Mouse (Mus musculus): ENCODE results near the gene Nrd1. TPM values are rescaled to one million over a fixed set of nuclear protein-coding genes. Genes with fewer than 3 reads are reported as not detected.

Nrd1 gene
- polyA plus RNA-seq, 1 experiment: 161 TPM

DNA sequence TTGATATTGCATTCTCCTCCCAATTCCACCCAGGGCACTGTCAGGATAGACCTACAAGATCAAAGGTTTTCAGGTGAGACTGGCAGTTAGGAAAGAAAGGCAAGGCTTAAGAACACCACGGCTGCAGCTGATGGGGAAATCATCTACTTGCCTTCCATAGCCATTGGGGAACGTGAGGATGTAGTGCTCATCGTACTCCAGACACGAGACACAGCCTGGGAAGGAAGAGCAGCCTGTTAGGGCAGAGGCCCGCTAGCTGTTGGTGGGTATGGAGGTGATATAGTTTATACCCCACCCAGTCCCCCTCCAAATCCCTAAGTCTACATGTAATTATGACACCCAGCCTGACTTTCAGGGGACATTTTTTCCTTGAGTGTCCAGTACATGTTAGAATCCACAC is 65.3 kb downstream of the Nrd1 start:
- Histone ChIP-seq H3K27ac (ENCODE audit: insufficient read depth, low read depth, low read length) (no peak overlapping the region), H3K4me3 (ENCODE audit: insufficient read depth, low read depth, low read length) (no peak overlapping the region), H3K4me1 (ENCODE audit: control insufficient read depth, insufficient read depth, low read length) (0 out of 2 replicates have a peak, but pooled peaks cover 2% of the 10 kb centered on the region)
- TF ChIP-seq CTCF (IDR thresholded peaks at IDR 0.05; ENCODE audit: insufficient read depth, low read depth, low read length): no peak
- WGBS: 93% methylated on average over 5 of the region's 5 CpGs

DNA sequence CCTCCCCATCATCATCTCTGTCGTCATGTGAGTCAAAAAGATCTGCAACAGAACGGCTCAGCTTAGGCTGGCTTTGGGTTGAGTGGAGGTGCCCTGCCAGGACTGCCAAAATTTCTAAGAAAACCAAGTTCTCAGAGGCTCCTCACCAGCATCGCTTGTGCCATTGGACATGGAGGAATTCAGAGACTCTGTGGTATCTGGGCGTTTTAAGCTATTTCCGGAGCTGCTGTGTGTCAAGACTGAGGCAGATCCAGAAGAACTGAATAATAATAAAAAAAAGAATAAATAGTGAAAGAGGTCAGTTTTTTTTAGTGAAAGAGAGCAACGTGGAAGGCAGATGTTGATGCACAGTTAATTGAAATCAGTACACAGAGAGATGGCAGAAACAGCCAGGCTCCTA is 72.4 kb downstream of the Nrd1 start:
- no peak overlapping the region for H3K27ac ChIP-seq (ENCODE audit: insufficient read depth, low read depth, low read length)
- TF ChIP-seq POLR2A (IDR thresholded peaks at IDR 0.05; ENCODE audit: insufficient read depth, low read depth, low read length): no peak
- no peak for TF ChIP-seq CTCF (IDR thresholded peaks at IDR 0.05; ENCODE audit: insufficient read depth, low read depth, low read length)
- no peak overlapping the region for H3K4me3 ChIP-seq (ENCODE audit: insufficient read depth, low read depth, low read length)
- 90% methylated on average over 6 of the region's 6 CpGs for WGBS
- peaks cover 8% of the 10 kb centered on the region; the same call in 1 of the 2 replicates for H3K4me1 ChIP-seq (ENCODE audit: control insufficient read depth, insufficient read depth, low read length)

DNA sequence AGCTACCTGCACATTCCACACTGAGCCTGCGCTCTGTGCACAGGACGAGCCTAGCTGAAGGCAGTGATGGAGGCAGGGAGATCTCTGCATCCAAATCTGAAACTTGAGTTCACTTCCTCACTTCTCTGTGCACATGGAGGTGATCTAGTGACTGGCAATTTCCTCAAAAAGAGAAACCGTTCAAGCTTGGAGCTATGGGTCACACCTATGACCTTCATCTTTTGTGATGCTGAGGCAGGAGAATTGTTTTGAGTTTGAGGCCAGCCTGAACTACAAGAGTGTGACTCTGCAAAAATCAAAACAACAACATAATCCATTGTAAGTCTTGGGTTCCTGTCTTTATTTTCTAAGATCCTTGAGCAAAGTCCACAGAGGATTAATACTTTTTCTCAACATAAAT is 72.8 kb downstream of the Nrd1 start:
- no peak for TF ChIP-seq POLR2A (IDR thresholded peaks at IDR 0.05; ENCODE audit: insufficient read depth, low read depth, low read length)
- no peak for TF ChIP-seq CTCF (IDR thresholded peaks at IDR 0.05; ENCODE audit: insufficient read depth, low read depth, low read length)
- 89% methylated on average over 3 of the region's 3 CpGs for WGBS
- Histone ChIP-seq H3K4me3 (ENCODE audit: insufficient read depth, low read depth, low read length) (no peak overlapping the region), H3K4me1 (ENCODE audit: control insufficient read depth, insufficient read depth, low read length) (peaks cover 8% of the 10 kb centered on the region; the same call in 1 of the 2 replicates), H3K27ac (ENCODE audit: insufficient read depth, low read depth, low read length) (no peak overlapping the region)

DNA sequence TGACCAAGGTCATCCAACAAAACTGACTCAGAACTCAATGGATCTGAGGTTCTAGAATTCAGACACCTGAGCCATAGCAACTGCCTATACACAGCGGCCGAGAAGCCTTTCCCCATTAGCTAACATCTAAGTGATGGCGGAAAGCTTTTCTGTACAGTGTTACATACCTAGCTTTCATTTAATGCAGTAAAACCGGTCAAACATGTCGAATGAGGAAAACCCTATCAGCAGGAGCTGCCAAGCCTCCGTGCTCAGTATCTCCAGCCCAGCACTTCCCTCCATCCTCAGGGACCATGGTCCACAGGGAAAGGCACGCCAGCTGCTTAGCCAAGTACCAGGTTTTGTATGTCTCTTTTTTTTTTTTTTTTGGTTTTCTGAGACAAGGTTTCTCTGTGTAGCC is 78.5 kb downstream of the Nrd1 start:
- no peak overlapping the region for H3K4me3 ChIP-seq (ENCODE audit: insufficient read depth, low read depth, low read length)
- H3K27ac ChIP-seq (ENCODE audit: insufficient read depth, low read depth, low read length): no peak overlapping the region
- WGBS: 96% methylated on average over 7 of the region's 7 CpGs
- no peaks in the 10 kb centered on the region for H3K4me1 ChIP-seq (ENCODE audit: control insufficient read depth, insufficient read depth, low read length)
- TF ChIP-seq POLR2A (IDR thresholded peaks at IDR 0.05; ENCODE audit: insufficient read depth, low read depth, low read length): no peak
- TF ChIP-seq CTCF (IDR thresholded peaks at IDR 0.05; ENCODE audit: insufficient read depth, low read depth, low read length): no peak

DNA sequence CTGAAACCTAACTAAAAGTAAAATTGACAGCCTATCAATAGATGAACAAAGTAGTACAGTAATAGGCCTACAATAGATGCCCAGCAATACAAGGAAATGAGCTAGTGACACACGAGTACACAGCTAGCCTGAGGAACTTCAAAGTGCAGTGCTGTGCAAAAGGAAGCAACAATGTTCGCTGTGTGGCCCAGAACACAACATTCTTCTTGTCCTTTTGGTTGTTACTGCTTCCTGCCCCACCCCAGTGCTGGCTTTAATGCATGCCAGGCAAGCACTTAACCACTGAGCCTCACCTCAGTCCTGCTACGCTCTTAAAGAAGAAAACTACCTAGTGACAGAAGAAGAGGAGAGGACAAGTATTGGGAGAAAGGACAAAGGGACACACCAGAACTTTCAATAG is 79.2 kb downstream of the Nrd1 start:
- Histone ChIP-seq H3K4me3 (ENCODE audit: insufficient read depth, low read depth, low read length) (no peak overlapping the region), H3K27ac (ENCODE audit: insufficient read depth, low read depth, low read length) (no peak overlapping the region), H3K4me1 (ENCODE audit: control insufficient read depth, insufficient read depth, low read length) (no peaks in the 10 kb centered on the region)
- WGBS: 66% methylated on average over 3 of the region's 3 CpGs
- TF ChIP-seq POLR2A (IDR thresholded peaks at IDR 0.05; ENCODE audit: insufficient read depth, low read depth, low read length) (no peak), CTCF (IDR thresholded peaks at IDR 0.05; ENCODE audit: insufficient read depth, low read depth, low read length) (no peak)

DNA sequence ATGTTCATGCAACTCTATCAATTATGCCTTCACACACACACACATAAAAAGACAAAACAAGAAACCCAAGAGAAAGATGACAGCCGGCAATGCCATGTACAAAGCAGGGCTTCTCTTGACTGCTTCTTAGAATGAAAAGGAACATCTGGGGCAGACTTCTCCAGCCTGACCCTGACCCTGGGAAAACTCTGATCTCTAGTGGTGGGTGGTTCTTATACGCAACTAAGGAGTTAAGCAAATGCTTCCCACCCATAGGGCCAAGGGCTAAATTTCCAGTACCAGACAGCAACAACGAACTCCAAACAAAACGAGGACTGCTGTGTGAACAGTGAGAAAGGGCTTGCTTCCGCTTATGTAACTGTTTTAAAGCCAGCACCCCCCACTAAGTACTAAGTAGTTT is 79.7 kb downstream of the Nrd1 start:
- TF ChIP-seq POLR2A (IDR thresholded peaks at IDR 0.05; ENCODE audit: insufficient read depth, low read depth, low read length): no peak
- TF ChIP-seq CTCF (IDR thresholded peaks at IDR 0.05; ENCODE audit: insufficient read depth, low read depth, low read length): no peak
- Histone ChIP-seq H3K4me1 (ENCODE audit: control insufficient read depth, insufficient read depth, low read length) (no peaks in the 10 kb centered on the region), H3K4me3 (ENCODE audit: insufficient read depth, low read depth, low read length) (no peak overlapping the region), H3K27ac (ENCODE audit: insufficient read depth, low read depth, low read length) (no peak overlapping the region)
- 63% methylated on average over 5 of the region's 5 CpGs for WGBS

DNA sequence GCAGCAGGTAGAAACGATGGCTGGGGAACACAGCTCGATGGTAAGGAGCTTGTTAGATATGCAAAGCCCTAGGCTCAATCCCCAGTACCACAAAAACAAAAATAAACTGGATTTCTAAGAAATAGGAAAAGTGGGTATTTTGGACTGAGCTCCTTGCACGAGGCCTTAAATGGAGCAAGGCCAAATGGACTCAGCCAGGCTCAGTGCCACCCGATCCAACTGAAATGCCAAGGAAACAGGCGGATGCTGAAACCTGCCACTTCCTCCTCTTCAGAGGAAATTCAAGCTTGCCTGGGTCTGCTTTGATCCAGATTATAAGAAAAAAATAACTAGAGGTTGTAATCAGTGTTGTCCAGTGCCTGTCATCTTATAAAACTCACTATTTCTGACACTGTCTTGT is 88.7 kb downstream of the Nrd1 start:
- WGBS: 56% methylated on average over 5 of the region's 5 CpGs
- Histone ChIP-seq H3K27ac (ENCODE audit: insufficient read depth, low read depth, low read length) (no peak overlapping the region), H3K4me3 (ENCODE audit: insufficient read depth, low read depth, low read length) (no peak overlapping the region), H3K4me1 (ENCODE audit: control insufficient read depth, insufficient read depth, low read length) (peaks cover 6% of the 10 kb centered on the region; the same call in 1 of the 2 replicates)
- TF ChIP-seq POLR2A (IDR thresholded peaks at IDR 0.05; ENCODE audit: insufficient read depth, low read depth, low read length) (no peak), CTCF (IDR thresholded peaks at IDR 0.05; ENCODE audit: insufficient read depth, low read depth, low read length) (no peak)

DNA sequence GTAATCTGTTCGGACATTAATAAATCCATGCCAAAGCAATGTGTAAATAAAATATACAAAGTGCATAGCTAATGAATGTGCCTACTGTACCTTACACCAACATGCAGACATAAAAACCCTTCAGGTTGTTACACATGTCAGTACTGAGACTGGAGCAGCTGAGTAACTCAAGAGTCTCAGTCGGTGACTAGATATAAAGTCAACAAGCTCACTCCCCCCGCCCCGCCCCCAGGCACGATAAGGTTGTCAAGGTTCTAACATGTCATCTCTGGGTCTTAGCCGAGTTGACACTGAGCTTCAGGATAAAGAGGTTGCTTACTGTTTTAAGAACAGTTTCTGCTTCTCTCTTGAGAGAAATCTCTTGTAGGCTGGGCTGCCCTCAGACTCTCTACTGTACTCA is 89.5 kb downstream of the Nrd1 start:
- WGBS: 82% methylated on average over 6 of the region's 6 CpGs
- Histone ChIP-seq H3K27ac (ENCODE audit: insufficient read depth, low read depth, low read length) (no peak overlapping the region), H3K4me1 (ENCODE audit: control insufficient read depth, insufficient read depth, low read length) (peaks cover 7% of the 10 kb centered on the region; the same call in 1 of the 2 replicates)

DNA sequence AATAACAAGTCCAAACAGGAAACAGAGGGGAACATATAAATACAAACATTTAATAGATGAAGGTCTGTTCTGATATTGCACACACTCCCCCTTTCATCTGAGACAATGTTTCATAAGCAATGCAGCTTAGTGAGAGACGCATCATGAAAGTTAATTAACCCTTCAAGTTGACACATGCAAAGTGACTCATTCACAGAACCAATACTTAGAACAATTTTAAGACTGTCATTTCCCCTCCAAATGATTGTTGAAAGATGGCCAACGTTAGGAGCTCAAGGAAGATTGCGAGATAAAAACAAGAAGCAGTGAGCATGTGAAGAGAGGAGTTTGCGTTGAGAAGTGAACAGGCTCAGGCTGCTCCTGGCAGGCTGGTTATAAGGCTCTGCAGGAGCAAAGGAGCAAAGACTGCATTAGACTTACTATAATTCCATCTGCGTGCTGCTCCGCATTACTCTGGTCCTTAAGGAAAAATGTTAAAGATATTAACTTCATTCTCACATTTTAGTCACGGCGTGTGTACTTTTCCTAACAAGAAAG is 90.9 kb downstream of the Nrd1 start:
- 53% methylated on average over 8 of the region's 8 CpGs for WGBS
- H3K27ac ChIP-seq (ENCODE audit: insufficient read depth, low read depth, low read length): 0 out of 2 replicates have a peak overlapping the region, but pooled peaks have one; percentile 47
- TF ChIP-seq POLR2A (IDR thresholded peaks at IDR 0.05; ENCODE audit: insufficient read depth, low read depth, low read length): no peak
- no peak for TF ChIP-seq CTCF (IDR thresholded peaks at IDR 0.05; ENCODE audit: insufficient read depth, low read depth, low read length)
- H3K4me1 ChIP-seq (ENCODE audit: control insufficient read depth, insufficient read depth, low read length): peaks cover 5% of the 10 kb centered on the region; the same call in 1 of the 2 replicates
- H3K4me3 ChIP-seq (ENCODE audit: insufficient read depth, low read depth, low read length): no peak overlapping the region

More for the DNA sequence above, 89.5 kb downstream of the Nrd1 start:
- TF ChIP-seq CTCF (IDR thresholded peaks at IDR 0.05; ENCODE audit: insufficient read depth, low read depth, low read length): no peak
- no peak for TF ChIP-seq POLR2A (IDR thresholded peaks at IDR 0.05; ENCODE audit: insufficient read depth, low read depth, low read length)
- H3K4me3 ChIP-seq (ENCODE audit: insufficient read depth, low read depth, low read length): no peak overlapping the region

DNA sequence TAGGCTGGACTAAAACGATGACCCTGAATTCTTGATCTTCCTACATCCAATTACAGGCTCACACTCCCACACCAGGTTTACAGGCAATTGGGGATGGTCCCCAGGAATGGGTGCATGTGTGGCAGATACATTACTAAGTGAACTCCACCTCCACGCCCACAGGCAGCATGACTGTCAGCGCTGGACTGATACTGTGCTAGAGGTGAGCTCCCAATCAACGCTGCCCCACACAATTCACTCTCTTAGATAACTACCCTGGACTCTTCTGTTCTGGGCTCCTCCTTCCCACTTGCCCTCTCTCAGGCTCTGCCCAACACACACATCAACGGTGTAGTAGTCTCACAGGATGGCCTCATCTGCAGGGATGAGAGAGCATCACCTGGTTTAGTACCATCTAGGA is 91.9 kb downstream of the Nrd1 start:
- TF ChIP-seq POLR2A (IDR thresholded peaks at IDR 0.05; ENCODE audit: insufficient read depth, low read depth, low read length) (no peak), CTCF (IDR thresholded peaks at IDR 0.05; ENCODE audit: insufficient read depth, low read depth, low read length) (no peak)
- WGBS: 92% methylated on average over 5 of the region's 5 CpGs

More for the DNA sequence above, 91.9 kb downstream of the Nrd1 start:
- Histone ChIP-seq H3K4me3 (ENCODE audit: insufficient read depth, low read depth, low read length) (no peak overlapping the region), H3K27ac (ENCODE audit: insufficient read depth, low read depth, low read length) (no peak overlapping the region), H3K4me1 (ENCODE audit: control insufficient read depth, insufficient read depth, low read length) (peaks cover 5% of the 10 kb centered on the region; the same call in 1 of the 2 replicates)

All from olfactory bulb, adult 2 months (tissue).